Mouse (Mus musculus) ovary, adult 2 months (tissue): ENCODE results near the gene Mrps22. TPM values are rescaled to one million over a fixed set of nuclear protein-coding genes. Genes with fewer than 3 reads are reported as not detected.

Source experiments
- polyA plus RNA-seq: library from polyadenylated mRNA; depleted of rRNA; stranded (reverse); fragments of >200 nt; gene quantifications from 2 replicates; pipeline ENCODE4 v1.2.3, GENCODE M21; 2012; rRNA removed

The Mrps22 gene
- 29.8 and 38.9 TPM in 2 replicates for polyA plus RNA-seq

GRCm38 (mm10) chr9:98601156-98601836 lies at the start of gene Mrps22:
Mrps22 (minus strand) TSS chr9:98601660.

GRCm38 (mm10) chr9:98563137-98564126 lies 38.0 kb downstream of the Mrps22 start, which contains the start of gene Copb2:
Copb2 (plus strand) TSS chr9:98563721.

Other genes starting within 250 kb of the Mrps22 start
- gene Rbp1, start 178.7 kb downstream of the Mrps22 start, polyA plus RNA-seq = 25.2 and 31.3 TPM in 2 replicates
- 0.27 and 0.47 TPM in 2 replicates for gene Rbp2, start 115.5 kb downstream of the Mrps22 start, polyA plus RNA-seq
- gene Copb2, start 37.9 kb downstream of the Mrps22 start, polyA plus RNA-seq = 23.6 and 29.6 TPM in 2 replicates
- gene Prr23a1, start 240.8 kb upstream of the Mrps22 start, polyA plus RNA-seq = 0.17 and 0.69 TPM in 2 replicates